Mouse (Mus musculus) forebrain, embryonic 13.5 days (tissue): ENCODE results near the gene Myo1b. TPM values are rescaled to one million over a fixed set of nuclear protein-coding genes. Genes with fewer than 3 reads are reported as not detected.

Source experiments
- ATAC-seq: fragments of 200-750 bp; cut with Nextera tagmentation; 2 replicates; pipeline ENCODE4 v1.8.0; 2017
- H3K27ac ChIP-seq: fragments of 300-500 bp; sonication (generic); 2 replicates; pipeline ENCODE4 v1.5.1; 2015; ENCODE audit warnings: inconsistent platforms, mild to moderate bottlenecking, moderate library complexity
- H3K27me3 ChIP-seq: fragments of 300-500 bp; sonication (generic); 2 replicates; pipeline ENCODE4 v1.6.1; 2015; ENCODE audit warnings: mild to moderate bottlenecking, inconsistent platforms
- H3K36me3 ChIP-seq: fragments of 300-500 bp; sonication (generic); 2 replicates; pipeline ENCODE4 v1.6.1; 2015; ENCODE audit warnings: mild to moderate bottlenecking, inconsistent platforms; ENCODE audit not compliant: poor library complexity, severe bottlenecking
- H3K4me1 ChIP-seq: fragments of 300-500 bp; sonication (generic); 2 replicates; pipeline ENCODE4 v1.6.1; 2015; ENCODE audit warnings: inconsistent platforms
- H3K4me2 ChIP-seq: fragments of 300-500 bp; sonication (generic); 2 replicates; pipeline ENCODE4 v1.6.1; 2015; ENCODE audit warnings: inconsistent platforms, mild to moderate bottlenecking, moderate library complexity
- H3K4me3 ChIP-seq: fragments of 300-500 bp; sonication (generic); 2 replicates; pipeline ENCODE4 v1.5.1; 2015; ENCODE audit warnings: mild to moderate bottlenecking, inconsistent platforms
- H3K9ac ChIP-seq: fragments of 300-500 bp; sonication (generic); 2 replicates; pipeline ENCODE4 v1.6.1; 2015; ENCODE audit warnings: mild to moderate bottlenecking, inconsistent platforms
- H3K9me3 ChIP-seq: fragments of 300-500 bp; sonication (generic); replicated peaks from 2 replicates; pipeline ENCODE4 v1.6.1; 2016; ENCODE audit warnings: inconsistent platforms
- WGBS: fragments of 180-500 bp; shearing (Covaris S2); methylation state at CpG from one replicate; pipeline ENCODE4 v1.1.7; 2015; 5-methylcytosine and 5-hydroxymethylcytosine counted together
- polyA plus RNA-seq: library from polyadenylated mRNA; unstranded; fragments of >200 nt; fragmentation: Nextera tagmentation; extraction: Ambion mirVana; gene quantifications from 2 replicates; pipeline ENCODE4 v1.2.1, GENCODE M21; 2015

Gene Myo1b
- polyA plus RNA-seq, 1 experiment from 2014 or later = 112 TPM

GRCm38 (mm10) chr1:51893521-51894355, 22.1 kb downstream of the Myo1b start:
- Histone ChIP-seq H3K27ac (no peak overlapping the region), H3K9me3 (no peaks in the 10 kb centered on the region), H3K27me3 (no peaks in the 10 kb centered on the region), H3K4me1 (peaks cover 49% of the 10 kb centered on the region), H3K9ac (no peak overlapping the region), H3K36me3 (peaks cover 2% of the 10 kb centered on the region; the same call in 1 of the 2 replicates), H3K4me2 (no peak overlapping the region), H3K4me3 (no peak overlapping the region)
- no peak for ATAC-seq
- 82% methylated on average over 16 of the region's 16 CpGs for WGBS

- ATAC-seq = no peak
- H3K36me3 ChIP-seq = peaks cover 2% of the 10 kb centered on the region; the same call in 1 of the 2 replicates
- H3K9me3 ChIP-seq = no peaks in the 10 kb centered on the region
- H3K27ac ChIP-seq = no peak overlapping the region
- H3K4me2 ChIP-seq = no peak overlapping the region
- no peak overlapping the region for H3K4me3 ChIP-seq
- no peaks in the 10 kb centered on the region for H3K27me3 ChIP-seq
- no peak overlapping the region for H3K9ac ChIP-seq
- WGBS = 93% methylated on average over 4 of the region's 4 CpGs
- H3K4me1 ChIP-seq = peaks cover 51% of the 10 kb centered on the region
These were observed 23.9 kb downstream of the Myo1b start for GRCm38 (mm10) chr1:51892005-51892404.

- H3K27ac ChIP-seq = no peak overlapping the region
- H3K4me1 ChIP-seq = peaks cover 29% of the 10 kb centered on the region
- no peaks in the 10 kb centered on the region for H3K9me3 ChIP-seq
- H3K27me3 ChIP-seq = no peaks in the 10 kb centered on the region
- H3K4me2 ChIP-seq = no peak overlapping the region
- peaks cover 2% of the 10 kb centered on the region; the same call in 1 of the 2 replicates for H3K36me3 ChIP-seq
- WGBS = 84% methylated on average over 9 of the region's 9 CpGs
- ATAC-seq = peak; percentile 64
- H3K4me3 ChIP-seq = no peak overlapping the region
- no peak overlapping the region for H3K9ac ChIP-seq
These were observed 27.6 kb downstream of the Myo1b start for GRCm38 (mm10) chr1:51888046-51888813.

GRCm38 (mm10) chr1:51885356-51885983, 30.4 kb downstream of the Myo1b start:
- Histone ChIP-seq H3K27ac (no peak overlapping the region), H3K4me1 (peaks cover 24% of the 10 kb centered on the region), H3K9ac (no peak overlapping the region), H3K4me2 (no peak overlapping the region), H3K36me3 (peaks cover 21% of the 10 kb centered on the region), H3K4me3 (no peak overlapping the region), H3K9me3 (no peaks in the 10 kb centered on the region), H3K27me3 (no peaks in the 10 kb centered on the region)
- ATAC-seq = no peak
- WGBS = 79% methylated on average over 8 of the region's 8 CpGs

- no peak overlapping the region for H3K27ac ChIP-seq
- H3K27me3 ChIP-seq = no peaks in the 10 kb centered on the region
- 99% methylated on average over 2 of the region's 2 CpGs for WGBS
- peaks cover 21% of the 10 kb centered on the region for H3K36me3 ChIP-seq
- no peak overlapping the region for H3K9ac ChIP-seq
- H3K4me3 ChIP-seq = no peak overlapping the region
- H3K4me1 ChIP-seq = peaks cover 26% of the 10 kb centered on the region
- ATAC-seq = no peak
- no peaks in the 10 kb centered on the region for H3K9me3 ChIP-seq
- no peak overlapping the region for H3K4me2 ChIP-seq
These were observed 32.7 kb downstream of the Myo1b start for GRCm38 (mm10) chr1:51883211-51883610.

GRCm38 (mm10) chr1:51882752-51883151, 33.1 kb downstream of the Myo1b start:
- peaks cover 21% of the 10 kb centered on the region for H3K36me3 ChIP-seq
- no peak for ATAC-seq
- H3K9me3 ChIP-seq = no peaks in the 10 kb centered on the region
- 94% methylated on average over 10 of the region's 10 CpGs for WGBS
- H3K4me3 ChIP-seq = no peak overlapping the region
- H3K27me3 ChIP-seq = no peaks in the 10 kb centered on the region
- H3K4me2 ChIP-seq = no peak overlapping the region
- H3K27ac ChIP-seq = no peak overlapping the region
- H3K9ac ChIP-seq = no peak overlapping the region
- peaks cover 21% of the 10 kb centered on the region for H3K4me1 ChIP-seq

GRCm38 (mm10) chr1:51879927-51880814, 35.7 kb downstream of the Myo1b start:
- H3K36me3 ChIP-seq = peaks cover 21% of the 10 kb centered on the region
- no peaks in the 10 kb centered on the region for H3K9me3 ChIP-seq
- H3K9ac ChIP-seq = no peak overlapping the region
- no peak overlapping the region for H3K27ac ChIP-seq
- H3K4me3 ChIP-seq = no peak overlapping the region
- no peaks in the 10 kb centered on the region for H3K27me3 ChIP-seq
- H3K4me2 ChIP-seq = no peak overlapping the region
- ATAC-seq = no peak
- 65% methylated on average over 12 of the region's 12 CpGs for WGBS
- H3K4me1 ChIP-seq = peaks cover 9% of the 10 kb centered on the region; the same call in 1 of the 2 replicates

- H3K36me3 ChIP-seq = peaks cover 21% of the 10 kb centered on the region
- H3K4me3 ChIP-seq = no peak overlapping the region
- no peak overlapping the region for H3K4me2 ChIP-seq
- WGBS = 17% methylated on average over 9 of the region's 9 CpGs
- no peaks in the 10 kb centered on the region for H3K9me3 ChIP-seq
- no peak overlapping the region for H3K9ac ChIP-seq
- H3K27ac ChIP-seq = no peak overlapping the region
- peak; percentile 25; the same call in 1 of the 2 replicates for ATAC-seq
- H3K4me1 ChIP-seq = peaks cover 9% of the 10 kb centered on the region; the same call in 1 of the 2 replicates
- H3K27me3 ChIP-seq = no peaks in the 10 kb centered on the region
These were observed 36.5 kb downstream of the Myo1b start for GRCm38 (mm10) chr1:51879333-51879770.

GRCm38 (mm10) chr1:51875462-51876225, 40.2 kb downstream of the Myo1b start:
- Histone ChIP-seq H3K4me3 (no peak overlapping the region), H3K4me1 (peaks cover 9% of the 10 kb centered on the region; the same call in 1 of the 2 replicates), H3K9me3 (no peaks in the 10 kb centered on the region), H3K27ac (no peak overlapping the region), H3K27me3 (no peaks in the 10 kb centered on the region), H3K4me2 (no peak overlapping the region), H3K36me3 (no peaks in the 10 kb centered on the region), H3K9ac (no peak overlapping the region)
- no peak for ATAC-seq
- WGBS = 94% methylated on average over 15 of the region's 15 CpGs

GRCm38 (mm10) chr1:51872493-51873261, 43.2 kb downstream of the Myo1b start:
- no peak overlapping the region for H3K4me3 ChIP-seq
- H3K36me3 ChIP-seq = peaks cover 5% of the 10 kb centered on the region
- H3K4me1 ChIP-seq = no peaks in the 10 kb centered on the region
- no peaks in the 10 kb centered on the region for H3K9me3 ChIP-seq
- H3K27me3 ChIP-seq = no peaks in the 10 kb centered on the region
- H3K9ac ChIP-seq = no peak overlapping the region
- no peak for ATAC-seq
- 82% methylated on average over 7 of the region's 7 CpGs for WGBS
- H3K4me2 ChIP-seq = no peak overlapping the region
- H3K27ac ChIP-seq = no peak overlapping the region
